Mouse (Mus musculus) embryonic facial prominence, embryonic 10.5 days (tissue): ENCODE measurements at regions not wholly inside any gene's neighbourhood (a gene's known extent, or its start where the extent isn't known, plus 50 kb on each side); places are given as distances from the start of the nearest gene placed in this dataset.

Experiments
- DNase-seq: peaks from one replicate; pipeline ENCODE4 v3.0.0-alpha.2; 2017; ENCODE audit warnings: low spot score
- H3K27ac ChIP-seq: fragments of 300-500 bp; sonication (generic); replicated peaks from 2 replicates; pipeline ENCODE4 v1.5.1; 2016; ENCODE audit warnings: mild to moderate bottlenecking
- H3K27me3 ChIP-seq: fragments of 300-500 bp; sonication (generic); replicated peaks from 2 replicates; pipeline ENCODE4 v1.6.1; 2016; ENCODE audit warnings: low read depth, mild to moderate bottlenecking; ENCODE audit not compliant: poor library complexity, severe bottlenecking
- H3K36me3 ChIP-seq: fragments of 300-500 bp; sonication (generic); replicated peaks from 2 replicates; pipeline ENCODE4 v1.6.1; 2016; ENCODE audit warnings: mild to moderate bottlenecking, moderate library complexity
- H3K4me1 ChIP-seq: fragments of 300-500 bp; sonication (generic); 2 replicates; pipeline ENCODE4 v1.6.1; 2016
- H3K4me3 ChIP-seq: fragments of 300-500 bp; sonication (generic); 2 replicates; pipeline ENCODE4 v1.5.1; 2016; ENCODE audit warnings: mild to moderate bottlenecking, moderate library complexity
- H3K9me3 ChIP-seq: fragments of 300-500 bp; sonication (generic); 2 replicates; pipeline ENCODE4 v1.6.1; 2016; ENCODE audit warnings: mild to moderate bottlenecking
- WGBS: fragments of 180-500 bp; shearing (Covaris S2); methylation state at CpG from one replicate; pipeline ENCODE4 v1.1.7; 2016; 5-methylcytosine and 5-hydroxymethylcytosine counted together

DNA sequence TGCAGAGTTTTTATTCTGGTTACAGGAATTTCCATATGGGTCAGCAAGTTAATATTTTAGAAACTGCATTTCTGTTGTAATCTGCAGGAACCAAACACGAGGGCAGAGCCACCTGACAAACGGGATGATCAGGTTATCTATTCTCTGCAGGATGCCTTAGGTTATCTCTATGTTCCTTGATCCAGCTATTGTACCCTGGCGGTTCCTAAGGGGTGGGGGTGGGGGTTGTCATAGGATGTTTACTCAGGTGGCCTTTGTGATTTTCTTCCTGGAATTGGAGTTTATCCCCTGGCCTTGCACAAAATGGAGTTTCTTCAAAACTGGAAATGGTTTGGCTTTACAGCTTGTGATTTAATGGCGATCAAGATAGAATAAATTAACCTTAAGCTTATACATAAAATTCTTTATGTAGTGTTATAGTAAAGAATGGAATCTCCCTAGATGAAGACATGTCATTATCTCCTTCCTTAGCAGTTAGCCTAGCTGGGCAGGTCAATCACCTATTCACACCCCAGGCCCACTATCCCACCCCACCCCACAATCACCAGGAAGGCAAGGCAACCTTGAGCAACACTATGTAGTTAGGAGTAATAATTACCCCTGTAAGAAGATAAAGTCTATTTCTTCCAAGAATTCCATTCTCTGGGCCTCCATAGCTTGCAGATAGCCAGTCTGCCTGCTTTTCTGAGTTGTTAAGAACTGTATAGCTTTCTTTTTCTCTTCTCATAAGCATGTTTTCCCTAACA is 192.3 kb upstream of the B430218F22Rik start:
- Histone ChIP-seq H3K4me3 (no peak overlapping the region), H3K9me3 (no peaks in the 10 kb centered on the region), H3K4me1 (no peaks in the 10 kb centered on the region), H3K27ac (no peak overlapping the region), H3K36me3 (no peaks in the 10 kb centered on the region), H3K27me3 (no peaks in the 10 kb centered on the region)
- DNase-seq, result no peak
- 63% methylated on average over 4 of the region's 4 CpGs for WGBS

DNA sequence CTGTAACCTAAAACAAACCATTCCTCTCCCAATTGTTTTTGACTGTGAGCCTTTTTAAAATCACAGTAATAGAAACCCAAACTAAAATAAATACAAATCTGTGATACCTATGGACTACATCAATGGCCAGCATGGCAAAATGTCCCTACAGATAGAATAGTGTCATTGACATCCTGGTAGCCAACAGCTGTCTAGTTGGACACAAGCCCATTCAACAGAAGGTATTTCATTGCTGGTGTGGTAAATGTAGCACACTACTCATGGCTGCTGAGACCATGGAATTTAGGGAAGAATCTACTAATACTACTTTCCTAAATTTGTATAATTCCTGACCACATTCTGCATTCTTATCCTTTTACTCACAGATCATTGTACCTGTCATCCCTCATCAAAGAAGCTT is 178.3 kb upstream of the B430218F22Rik start:
- no peak for DNase-seq
- no peaks in the 10 kb centered on the region for H3K4me1 ChIP-seq
- no peaks in the 10 kb centered on the region for H3K36me3 ChIP-seq
- no peaks in the 10 kb centered on the region for H3K9me3 ChIP-seq
- no peak overlapping the region for H3K27ac ChIP-seq
- H3K4me3 ChIP-seq, result no peak overlapping the region
- no peaks in the 10 kb centered on the region for H3K27me3 ChIP-seq

DNA sequence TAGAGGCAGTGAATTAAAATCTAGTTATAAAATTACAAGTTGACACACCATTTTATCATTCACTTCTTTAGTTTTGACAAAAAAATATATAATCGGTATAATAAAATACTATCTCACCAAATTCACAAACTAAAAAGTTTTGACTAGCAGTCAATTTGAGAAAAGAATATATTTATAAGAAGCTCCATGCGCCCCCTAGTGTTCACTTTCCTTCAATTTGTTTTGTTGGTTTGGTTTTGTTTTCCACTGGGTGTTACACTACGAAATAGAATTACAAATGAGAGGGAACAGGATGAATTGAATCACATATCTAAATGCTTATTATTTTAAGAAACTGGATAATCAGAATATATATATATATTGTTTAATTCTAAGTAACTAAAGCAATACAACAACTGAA is 159.1 kb upstream of the B430218F22Rik start:
- Histone ChIP-seq H3K27ac (no peak overlapping the region), H3K4me3 (no peak overlapping the region), H3K27me3 (no peaks in the 10 kb centered on the region), H3K9me3 (no peaks in the 10 kb centered on the region), H3K4me1 (no peaks in the 10 kb centered on the region), H3K36me3 (no peaks in the 10 kb centered on the region)
- 36% methylated on average over 3 of the region's 3 CpGs for WGBS
- peak; percentile 16 for DNase-seq

DNA sequence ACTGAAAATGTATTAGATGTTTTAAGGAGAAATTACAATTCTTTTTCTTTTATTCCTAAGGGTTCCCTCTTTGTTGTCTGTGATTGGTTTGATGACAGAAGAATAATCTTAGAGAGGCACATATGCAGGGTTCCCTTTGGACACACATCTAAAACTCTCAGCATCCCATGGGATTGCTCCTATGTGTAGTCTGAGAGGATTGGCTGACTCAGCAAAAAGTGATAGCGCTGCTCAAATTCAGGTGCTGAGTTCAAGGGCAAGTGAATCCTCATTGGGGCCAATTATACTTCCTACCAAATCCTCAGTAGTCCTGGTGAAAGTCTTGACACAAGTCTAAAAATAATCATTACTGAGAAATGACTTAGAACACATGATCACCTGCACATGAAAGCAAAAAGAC is 148.5 kb upstream of the B430218F22Rik start:
- no peaks in the 10 kb centered on the region for H3K27me3 ChIP-seq
- WGBS, result 92% methylated on average over 1 of the region's 1 CpGs
- H3K4me1 ChIP-seq, result no peaks in the 10 kb centered on the region
- H3K27ac ChIP-seq, result no peak overlapping the region
- no peaks in the 10 kb centered on the region for H3K9me3 ChIP-seq
- H3K36me3 ChIP-seq, result no peaks in the 10 kb centered on the region
- no peak overlapping the region for H3K4me3 ChIP-seq
- no peak for DNase-seq

DNA sequence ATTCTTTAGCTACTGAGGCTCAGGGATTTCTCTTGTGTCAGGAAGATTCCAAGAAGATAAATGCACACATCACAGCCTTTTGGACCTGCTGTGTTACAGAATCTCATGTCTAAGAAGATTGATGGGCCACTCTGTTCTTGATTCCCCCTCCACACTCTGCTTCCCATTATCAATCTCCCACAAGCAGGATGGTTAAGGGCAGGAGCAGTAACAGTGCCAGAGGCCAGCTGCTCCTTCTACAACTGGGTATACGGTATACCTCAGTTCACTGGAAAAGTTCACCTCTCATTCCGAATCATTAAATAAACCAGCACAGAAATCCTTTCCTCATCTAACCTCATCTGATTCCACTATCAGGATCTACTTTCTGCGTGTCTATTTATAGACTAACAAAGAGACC is 141.8 kb upstream of the B430218F22Rik start:
- Histone ChIP-seq H3K27me3 (no peaks in the 10 kb centered on the region), H3K4me3 (no peak overlapping the region), H3K27ac (no peak overlapping the region), H3K36me3 (no peaks in the 10 kb centered on the region), H3K9me3 (no peaks in the 10 kb centered on the region), H3K4me1 (no peaks in the 10 kb centered on the region)
- no peak for DNase-seq
- 90% methylated on average over 3 of the region's 3 CpGs for WGBS

DNA sequence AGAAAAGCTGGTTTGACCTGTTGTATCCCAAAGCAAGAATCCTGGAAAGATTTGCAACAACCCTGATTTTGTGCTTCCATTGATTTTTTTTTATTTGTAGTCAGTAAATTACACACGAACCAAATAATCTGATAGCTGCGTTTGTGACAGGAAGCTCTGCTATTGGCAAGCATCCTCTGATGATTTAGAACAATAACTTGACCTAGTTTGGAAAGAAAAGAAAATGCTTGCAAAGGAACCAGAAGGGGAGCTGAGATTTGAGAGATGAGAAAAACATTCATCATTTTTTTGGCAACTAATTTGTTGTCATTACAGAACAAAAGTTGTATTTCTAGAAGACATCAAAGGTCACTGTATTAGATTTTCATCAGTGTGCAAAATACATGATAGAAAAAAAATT is 140.9 kb upstream of the B430218F22Rik start:
- Histone ChIP-seq H3K9me3 (no peaks in the 10 kb centered on the region), H3K4me3 (no peak overlapping the region), H3K4me1 (no peaks in the 10 kb centered on the region), H3K27ac (no peak overlapping the region), H3K36me3 (no peaks in the 10 kb centered on the region), H3K27me3 (no peaks in the 10 kb centered on the region)
- 81% methylated on average over 2 of the region's 2 CpGs for WGBS
- no peak for DNase-seq

DNA sequence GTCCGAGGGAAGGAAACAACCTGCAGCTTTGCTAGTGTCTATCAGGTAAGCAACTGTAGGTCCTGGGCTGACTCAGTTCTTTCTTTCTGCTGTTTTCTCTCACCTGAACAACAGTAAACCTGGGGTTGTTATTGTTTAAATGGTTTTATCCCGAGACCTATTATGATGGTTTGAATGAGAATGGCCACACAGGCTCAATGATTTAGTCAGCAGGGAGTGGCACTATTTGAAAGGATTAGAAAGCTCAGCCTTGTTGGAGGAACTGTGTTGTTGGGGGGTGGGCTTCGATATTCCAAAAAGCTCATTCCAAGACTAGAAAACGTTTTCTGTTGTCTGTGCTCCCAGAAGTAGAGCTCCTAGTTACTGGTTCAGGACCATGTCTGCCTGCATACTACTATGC is 126.8 kb upstream of the B430218F22Rik start:
- H3K9me3 ChIP-seq, result no peaks in the 10 kb centered on the region
- H3K4me3 ChIP-seq, result no peak overlapping the region
- H3K27me3 ChIP-seq, result no peaks in the 10 kb centered on the region
- no peaks in the 10 kb centered on the region for H3K36me3 ChIP-seq
- H3K27ac ChIP-seq, result no peak overlapping the region
- no peak for DNase-seq
- no peaks in the 10 kb centered on the region for H3K4me1 ChIP-seq
- 53% methylated on average over 4 of the region's 4 CpGs for WGBS

DNA sequence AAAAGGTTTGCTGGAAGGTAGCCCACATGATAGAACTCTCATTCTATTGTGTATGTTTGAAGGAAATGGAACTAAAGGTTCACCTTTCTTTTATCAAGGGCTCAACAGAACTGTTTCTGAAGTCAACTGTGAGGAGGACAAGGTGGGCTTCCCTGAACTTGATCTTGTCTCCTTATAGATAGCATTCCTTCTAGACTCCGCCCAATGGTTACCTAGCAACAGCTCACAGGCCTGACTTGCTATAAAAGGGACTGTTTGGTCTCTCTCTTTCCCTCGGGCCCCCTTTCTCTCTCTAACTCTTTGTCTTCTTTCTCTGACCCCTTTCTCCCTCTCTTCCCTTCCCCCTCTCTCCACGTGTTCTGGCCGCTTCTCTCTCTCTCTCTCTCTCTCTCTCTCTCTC is 123.5 kb upstream of the B430218F22Rik start:
- Histone ChIP-seq H3K27ac (no peak overlapping the region), H3K4me1 (no peaks in the 10 kb centered on the region), H3K36me3 (no peaks in the 10 kb centered on the region), H3K4me3 (no peak overlapping the region), H3K27me3 (no peaks in the 10 kb centered on the region), H3K9me3 (no peaks in the 10 kb centered on the region)
- DNase-seq, result no peak
- whole genome bisulfite sequencing, result 58% methylated on average over 4 of the region's 4 CpGs

DNA sequence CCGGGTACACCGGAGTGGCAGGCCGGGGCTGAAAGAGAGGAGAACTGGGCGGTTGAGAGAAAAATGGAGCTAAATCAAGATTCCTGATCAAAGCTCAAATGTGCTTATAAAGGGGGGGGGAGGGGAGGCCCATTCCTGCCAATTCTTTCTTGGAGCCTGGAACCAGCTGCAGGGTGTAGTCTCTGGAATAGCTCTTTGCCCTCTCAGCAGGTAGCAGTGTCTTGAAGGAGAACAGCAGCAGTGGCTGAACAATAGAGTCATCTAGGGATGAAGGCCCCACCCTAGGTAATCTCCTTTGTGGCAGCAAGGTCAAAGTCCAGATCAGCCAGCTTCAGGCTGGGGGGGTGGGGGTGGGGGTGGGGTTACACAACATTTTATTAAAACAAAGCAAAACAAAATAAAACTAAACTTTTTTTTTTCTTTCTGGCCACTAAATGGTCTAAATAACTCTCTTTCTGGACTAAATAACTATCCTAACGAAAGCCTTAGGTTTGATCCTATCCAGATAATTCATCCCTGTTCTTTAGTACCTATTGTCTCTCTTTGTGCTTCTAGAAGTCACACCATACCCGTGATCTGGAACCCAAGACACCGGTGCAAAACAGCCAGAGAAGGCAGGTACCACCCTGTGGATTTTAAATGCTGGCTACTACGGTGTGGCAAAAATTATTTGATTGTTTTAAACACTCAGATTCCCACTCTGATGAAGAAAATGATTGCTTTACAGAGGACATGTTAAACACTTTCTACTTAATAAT is 120.5 kb upstream of the B430218F22Rik start:
- Histone ChIP-seq H3K27ac (no peak overlapping the region), H3K27me3 (no peaks in the 10 kb centered on the region), H3K9me3 (no peaks in the 10 kb centered on the region), H3K4me3 (no peak overlapping the region), H3K36me3 (no peaks in the 10 kb centered on the region), H3K4me1 (no peaks in the 10 kb centered on the region)
- no peak for DNase-seq
- WGBS, result 82% methylated on average over 8 of the region's 8 CpGs

DNA sequence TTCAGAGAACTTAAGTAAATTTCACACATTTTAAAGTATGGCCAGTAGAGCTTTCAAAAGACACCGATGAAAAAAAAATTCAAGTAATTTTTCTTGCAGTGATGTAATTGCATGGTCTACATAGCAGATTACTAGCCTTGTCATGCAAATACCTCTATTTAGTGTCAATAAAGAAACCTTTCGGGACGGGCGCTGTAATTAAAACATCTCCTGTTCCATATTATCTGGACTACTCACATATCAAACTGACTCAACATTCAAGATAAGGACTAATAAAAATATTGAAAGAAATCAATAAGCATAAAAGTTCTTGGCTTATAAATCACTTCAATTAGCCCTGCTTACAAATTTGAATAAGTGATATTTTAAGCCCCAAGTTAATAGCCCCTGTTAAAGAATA is 113.5 kb upstream of the B430218F22Rik start:
- H3K36me3 ChIP-seq, result no peaks in the 10 kb centered on the region
- DNase-seq, result no peak
- H3K27me3 ChIP-seq, result no peaks in the 10 kb centered on the region
- no peak overlapping the region for H3K27ac ChIP-seq
- no peak overlapping the region for H3K4me3 ChIP-seq
- H3K4me1 ChIP-seq, result no peaks in the 10 kb centered on the region
- WGBS, result 86% methylated on average over 4 of the region's 4 CpGs
- no peaks in the 10 kb centered on the region for H3K9me3 ChIP-seq

DNA sequence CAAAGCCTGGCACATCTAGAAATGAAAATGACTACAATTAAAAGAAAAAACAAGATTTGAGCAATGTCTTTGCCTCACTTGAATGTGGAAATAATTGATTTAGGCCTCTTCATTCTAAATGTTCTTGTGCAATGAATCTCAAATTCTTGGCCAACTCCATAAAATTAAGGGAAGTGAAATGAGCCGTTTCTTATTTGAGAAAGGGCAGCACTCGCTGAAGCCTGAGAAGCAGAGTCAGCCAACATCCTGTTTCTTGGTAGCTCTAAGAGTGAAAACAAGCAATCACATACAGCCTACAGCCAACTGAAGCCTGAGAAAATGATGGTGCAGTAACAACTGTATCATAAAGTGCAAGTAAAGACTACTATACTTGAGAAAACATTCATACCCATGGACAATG is 105.5 kb upstream of the B430218F22Rik start:
- DNase-seq, result no peak
- H3K27me3 ChIP-seq, result no peaks in the 10 kb centered on the region
- H3K36me3 ChIP-seq, result no peaks in the 10 kb centered on the region
- H3K4me1 ChIP-seq, result no peaks in the 10 kb centered on the region
- no peak overlapping the region for H3K4me3 ChIP-seq
- WGBS, result 77% methylated on average over 2 of the region's 2 CpGs
- no peak overlapping the region for H3K27ac ChIP-seq
- no peaks in the 10 kb centered on the region for H3K9me3 ChIP-seq

DNA sequence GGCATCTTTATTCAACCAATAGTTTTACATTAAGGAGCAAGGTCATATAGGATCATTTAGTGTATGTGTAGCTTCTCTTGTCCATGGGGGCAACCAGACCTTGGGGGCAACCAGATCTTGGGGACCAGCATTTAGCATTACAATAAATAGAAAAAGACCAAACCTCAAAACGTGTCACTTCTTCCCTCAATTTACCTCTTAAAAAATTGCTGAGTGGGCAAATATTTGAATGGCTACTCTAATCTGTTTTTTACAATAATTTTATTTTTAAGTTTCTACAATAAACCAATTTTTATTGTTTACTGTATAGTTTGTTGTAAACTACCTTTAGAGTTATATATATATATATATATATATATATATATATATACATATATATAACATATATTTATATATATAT is 92.7 kb upstream of the B430218F22Rik start:
- Histone ChIP-seq H3K27ac (no peak overlapping the region), H3K9me3 (no peaks in the 10 kb centered on the region), H3K36me3 (no peaks in the 10 kb centered on the region), H3K27me3 (no peaks in the 10 kb centered on the region), H3K4me3 (no peak overlapping the region), H3K4me1 (no peaks in the 10 kb centered on the region)
- no peak for DNase-seq
- 80% methylated on average over 1 of the region's 1 CpGs for WGBS

DNA sequence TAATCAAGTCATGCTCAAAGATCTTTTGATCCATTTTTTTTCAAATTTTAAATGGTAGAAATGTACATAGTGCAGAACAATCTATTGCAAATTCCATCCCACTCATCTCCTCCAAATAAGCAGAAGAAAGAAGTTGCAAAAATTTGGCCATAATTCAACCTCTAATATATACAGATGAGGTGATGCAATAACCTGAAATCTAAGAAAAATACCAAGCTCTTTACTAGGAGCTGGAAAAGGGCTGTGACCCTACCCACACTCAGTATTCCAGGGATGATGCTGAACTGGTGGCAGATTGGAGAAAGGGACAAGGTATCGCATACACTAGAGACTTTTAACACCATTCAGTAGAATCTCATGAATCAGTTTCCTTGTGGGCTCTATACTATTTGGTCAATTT is 76.3 kb upstream of the B430218F22Rik start:
- WGBS, result 98% methylated on average over 1 of the region's 1 CpGs
- Histone ChIP-seq H3K9me3 (no peaks in the 10 kb centered on the region), H3K4me1 (no peaks in the 10 kb centered on the region), H3K4me3 (no peak overlapping the region), H3K27me3 (no peaks in the 10 kb centered on the region), H3K36me3 (no peaks in the 10 kb centered on the region), H3K27ac (no peak overlapping the region)
- no peak for DNase-seq
